Mouse (Mus musculus): ENCODE data around the gene Sema6c.

Sema6c gene

DNA sequence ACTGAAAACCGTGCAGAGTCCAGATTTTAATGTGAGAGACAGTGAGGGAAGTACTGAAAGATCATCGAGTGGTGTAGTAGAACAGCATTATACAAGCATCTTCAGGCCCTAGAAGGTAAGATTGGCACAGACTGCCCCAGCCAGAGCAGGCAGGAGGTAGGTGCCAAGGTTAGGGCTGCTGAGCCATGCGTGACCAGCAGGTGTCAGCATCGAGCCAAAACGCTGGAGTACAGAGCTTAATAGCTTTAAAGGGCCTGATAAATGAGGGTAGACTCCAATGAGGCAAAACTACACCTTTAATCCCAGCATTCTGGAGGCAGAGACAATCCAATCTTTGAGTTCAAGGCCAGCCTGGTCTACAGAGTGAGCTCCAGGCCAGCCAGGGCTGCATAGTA lies 17.6 kb upstream of the Sema6c start:
- peak; percentile 84 to 94 for DNase-seq

DNA sequence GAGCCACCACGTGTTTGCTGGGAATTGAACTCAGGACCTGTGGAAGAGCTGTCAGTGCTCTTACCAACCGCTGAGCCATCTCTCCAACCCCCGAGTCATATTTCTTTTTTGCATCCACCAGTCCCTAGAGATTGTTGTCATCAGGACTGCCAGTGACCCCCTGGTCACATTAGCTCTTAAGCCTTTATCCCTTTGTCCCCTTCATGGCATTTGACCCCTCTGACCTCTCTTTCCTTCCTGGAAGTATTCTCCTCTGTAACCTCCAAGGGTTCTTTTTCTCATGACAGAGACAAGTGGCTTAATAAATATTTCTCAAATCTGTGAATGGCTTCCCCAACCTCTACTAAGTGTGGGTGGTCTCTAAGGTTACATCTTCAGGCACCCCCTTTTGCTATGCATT lies 12.3 kb upstream of the Sema6c start:
- peak in 1 of 2 experiments; percentile 52 for DNase-seq

DNA sequence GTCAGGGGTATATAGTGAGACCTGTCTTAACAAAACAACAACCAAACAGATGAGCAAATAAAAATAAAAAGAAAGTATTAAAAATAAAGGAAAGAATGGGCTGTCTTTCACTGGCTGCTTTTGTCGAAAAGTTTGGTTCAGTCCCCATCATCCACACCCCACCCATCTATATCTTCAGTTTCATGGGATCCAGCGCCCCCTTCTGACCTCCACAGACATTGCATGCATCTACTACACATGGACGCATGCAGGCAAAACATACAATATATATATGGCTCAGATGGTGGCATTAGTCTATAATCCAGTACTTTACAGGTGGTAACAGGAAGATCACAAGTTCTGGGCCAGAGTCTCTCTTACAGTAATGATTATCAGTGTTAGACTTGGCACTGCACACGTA lies 6.4 kb upstream of the Sema6c start:
- peak in 1 of 2 experiments; percentile 67 for DNase-seq

DNA sequence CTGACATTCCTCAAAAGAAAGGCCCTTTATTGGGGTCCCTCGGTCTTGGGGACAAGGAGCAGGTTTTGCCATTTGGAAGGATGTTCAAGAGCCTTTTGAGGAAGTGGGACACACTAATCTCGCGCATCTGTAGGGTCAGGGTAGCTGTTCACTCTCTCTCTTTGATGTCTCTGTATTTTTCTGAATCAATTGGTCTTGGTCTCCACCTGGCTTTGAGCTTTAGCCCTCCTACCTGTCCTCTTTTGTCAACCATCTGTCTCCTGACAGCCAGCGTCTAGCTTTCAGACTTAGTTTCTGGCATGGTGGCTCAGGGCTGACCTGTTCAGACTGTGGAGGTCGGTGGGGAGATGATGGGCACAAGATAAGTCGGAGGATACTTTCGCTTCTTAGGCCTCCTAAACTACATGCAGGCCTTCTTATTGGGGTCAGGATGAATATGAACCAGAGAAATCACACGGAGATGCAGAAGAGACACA lies 708 bp upstream of the Sema6c start:
- DNase-seq: no peak

DNA sequence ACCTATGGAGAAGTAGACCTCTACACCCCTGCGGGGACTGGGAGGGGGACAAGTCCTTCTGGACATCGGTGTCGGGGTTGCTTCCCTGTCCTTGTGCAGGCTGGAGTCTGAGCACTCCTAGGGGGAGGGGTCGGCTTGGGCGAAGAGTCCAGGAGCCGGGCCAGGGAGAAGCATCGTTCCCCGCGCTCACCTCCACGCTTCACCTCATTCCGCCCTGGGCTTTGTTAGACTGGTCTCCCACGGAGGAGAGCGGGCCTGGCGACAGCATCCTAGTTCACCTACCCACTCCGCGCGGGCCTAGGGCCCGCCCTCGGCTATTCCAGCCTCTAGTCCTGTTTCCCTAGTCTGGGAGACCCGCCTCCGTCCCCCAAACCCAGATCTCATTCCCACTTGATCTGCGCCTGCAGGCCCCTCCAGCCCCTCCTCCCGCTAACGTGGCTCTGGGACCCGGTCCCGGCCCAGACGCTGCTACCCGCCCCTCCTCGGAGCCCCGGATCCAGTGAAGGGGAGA lies 839 bp downstream of the Sema6c start:
- no peak for DNase-seq

DNA sequence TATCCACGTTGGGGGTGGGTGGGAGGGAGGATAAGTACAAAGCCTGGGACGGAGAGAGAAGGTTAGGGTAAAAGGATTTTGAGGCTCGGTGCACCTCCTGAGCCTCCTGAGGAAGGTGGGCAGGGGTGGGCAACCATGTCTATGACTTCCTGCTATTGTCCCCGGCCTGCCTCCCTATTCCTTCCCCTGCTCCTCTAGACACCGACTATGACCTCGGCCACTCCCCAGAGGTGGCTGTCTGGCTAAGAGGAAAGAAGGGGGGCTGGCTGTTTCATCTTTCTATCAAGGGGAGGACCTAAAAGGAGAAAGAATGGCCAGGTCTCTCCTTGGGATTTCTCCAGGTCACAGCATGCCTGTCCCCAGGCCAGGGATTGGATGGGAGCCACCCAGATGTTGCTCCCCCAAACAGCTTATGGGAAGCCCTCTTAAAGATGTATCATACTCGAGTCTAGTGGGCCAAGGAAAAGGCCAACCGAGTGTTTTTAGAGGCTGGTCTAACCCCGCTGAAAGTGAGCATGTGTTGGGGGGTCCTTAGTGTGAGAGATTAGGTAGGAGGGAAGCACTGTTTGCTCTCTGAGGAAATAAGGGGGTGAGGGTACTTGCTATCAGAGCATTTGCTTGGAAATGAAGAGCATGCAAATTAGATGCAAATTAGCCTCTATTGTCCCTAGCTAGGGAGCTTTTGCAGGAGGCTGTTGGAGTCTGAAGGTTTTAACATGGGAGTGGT lies 1.5 kb downstream of the Sema6c start:
- DNase-seq: no peak

DNA sequence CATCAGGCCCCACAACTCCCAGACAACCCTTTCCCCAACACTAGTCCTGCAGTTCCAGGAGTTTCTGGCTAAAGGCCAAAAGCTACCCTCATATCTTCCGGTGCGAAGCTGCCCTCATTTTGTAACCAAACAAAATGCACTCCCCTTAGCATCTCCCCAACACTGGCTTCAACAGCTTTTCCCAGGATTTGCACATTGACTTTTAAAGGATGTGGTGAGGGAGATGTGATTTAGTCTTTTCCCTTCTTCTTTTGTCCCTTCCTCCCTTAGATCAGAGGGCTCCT lies 2.0 kb downstream of the Sema6c start:
- no peak for DNase-seq

DNA sequence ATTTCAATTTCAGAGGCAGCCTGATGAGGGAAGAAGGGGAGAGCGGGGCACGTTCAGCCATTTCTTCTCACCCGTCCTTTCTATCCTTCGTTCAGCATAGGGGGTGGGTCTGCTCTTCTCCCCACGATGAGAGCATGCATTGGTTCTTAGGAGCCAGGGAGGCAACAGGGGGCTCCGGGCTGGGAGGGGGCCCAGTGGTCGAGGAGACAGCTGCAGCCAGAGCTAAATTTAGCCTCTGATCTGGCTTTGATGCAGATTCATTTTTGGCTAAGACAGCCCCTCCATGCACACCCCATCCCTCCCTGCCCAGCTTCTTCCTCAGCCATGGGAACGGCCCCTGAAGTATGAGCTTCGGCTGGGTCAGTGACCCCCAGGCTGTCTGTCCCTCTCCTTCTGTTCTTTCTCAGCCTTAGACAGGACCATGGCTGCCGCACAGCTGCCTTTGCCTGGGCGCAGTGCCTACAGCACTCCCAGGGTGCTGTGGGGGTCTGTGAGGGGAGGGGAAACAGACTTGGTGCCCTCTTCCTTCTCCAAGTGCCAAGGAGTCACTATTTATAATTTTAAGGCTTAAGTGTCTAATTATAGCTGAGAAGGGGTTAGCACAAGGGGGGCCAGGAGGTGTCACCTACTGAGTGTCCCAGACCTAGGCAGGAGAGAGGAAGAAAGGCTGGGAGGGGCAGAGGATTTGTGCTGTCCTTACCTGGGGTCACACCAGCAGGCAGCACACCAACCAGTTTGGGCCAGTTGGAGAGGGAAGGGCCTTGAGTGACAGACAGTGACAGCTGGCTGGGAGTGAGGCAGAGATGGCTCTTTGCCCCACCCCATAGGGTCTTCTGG lies 3.4 kb downstream of the Sema6c start:
- DNase-seq: no peak

DNA sequence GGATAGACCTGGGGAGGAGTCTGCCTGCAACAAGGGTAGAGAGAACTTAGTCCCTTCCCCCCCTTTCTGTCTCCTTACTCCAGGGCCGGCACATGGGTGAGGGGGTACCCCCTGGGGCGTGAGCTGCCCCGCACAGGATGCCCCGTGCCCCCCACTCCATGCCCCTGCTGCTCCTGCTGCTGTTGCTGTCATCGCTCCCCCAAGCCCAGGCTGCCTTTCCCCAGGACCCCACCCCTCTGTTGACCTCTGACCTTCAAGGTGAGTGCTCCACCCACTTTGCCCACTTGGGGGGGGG lies 3.9 kb downstream of the Sema6c start:
- DNase-seq: no peak

DNA sequence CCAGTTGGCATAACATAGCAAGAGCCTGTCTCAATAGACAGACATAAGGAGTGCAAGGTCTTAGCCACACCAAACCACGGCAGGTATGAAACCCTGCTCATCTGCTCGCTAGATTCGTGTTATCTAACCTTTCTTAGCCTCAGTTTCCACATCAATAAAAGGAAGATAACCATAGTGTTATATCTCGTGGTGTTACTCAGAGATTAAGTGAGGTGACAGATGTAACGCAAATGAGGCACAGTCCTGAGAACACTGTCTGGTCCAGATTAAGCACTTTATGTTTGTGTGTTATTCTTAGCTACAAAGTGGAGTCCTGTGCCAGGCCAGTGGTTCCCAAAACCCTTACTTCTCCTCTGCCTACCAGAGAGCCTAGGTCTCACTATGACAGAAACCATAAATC lies 4.6 kb downstream of the Sema6c start:
- no peak for DNase-seq

DNA sequence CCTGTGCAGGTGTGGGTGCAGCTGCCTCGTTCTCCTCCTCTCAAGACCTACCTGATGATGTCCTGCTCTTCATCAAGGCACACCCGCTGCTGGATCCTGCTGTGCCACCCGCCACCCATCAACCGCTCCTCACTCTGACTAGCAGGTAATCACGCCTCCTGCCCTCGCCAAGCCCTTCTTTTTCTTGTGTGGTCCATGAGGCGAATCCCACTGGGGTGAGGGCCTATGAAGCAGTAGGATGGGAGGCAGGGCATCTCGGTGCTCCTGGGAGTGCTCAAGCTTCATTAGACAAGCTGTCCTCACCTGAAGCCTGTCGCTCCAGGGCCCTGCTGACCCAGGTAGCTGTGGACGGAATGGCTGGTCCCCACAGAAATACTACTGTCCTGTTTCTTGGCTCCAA lies 9.7 kb downstream of the Sema6c start:
- no peak for DNase-seq

DNA sequence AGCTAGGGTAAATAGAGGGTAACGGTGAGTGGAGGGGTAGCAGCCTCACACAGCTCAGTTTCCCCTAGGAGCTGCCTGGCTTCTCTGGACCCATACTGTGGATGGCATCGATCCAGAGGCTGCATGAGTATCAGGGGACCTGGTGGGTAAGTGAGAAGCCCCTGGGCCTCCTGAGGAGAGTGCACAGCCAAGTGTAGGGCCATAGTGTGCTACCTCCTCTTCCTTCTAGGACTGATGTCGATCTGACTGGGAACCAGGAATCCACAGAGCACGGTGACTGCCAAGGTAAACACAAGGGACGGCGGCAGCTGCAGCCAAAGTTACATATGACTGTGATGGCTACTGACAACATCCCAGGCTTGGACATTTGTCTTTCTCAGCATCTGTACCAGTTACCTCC lies 10.8 kb downstream of the Sema6c start:
- no peak for DNase-seq

DNA sequence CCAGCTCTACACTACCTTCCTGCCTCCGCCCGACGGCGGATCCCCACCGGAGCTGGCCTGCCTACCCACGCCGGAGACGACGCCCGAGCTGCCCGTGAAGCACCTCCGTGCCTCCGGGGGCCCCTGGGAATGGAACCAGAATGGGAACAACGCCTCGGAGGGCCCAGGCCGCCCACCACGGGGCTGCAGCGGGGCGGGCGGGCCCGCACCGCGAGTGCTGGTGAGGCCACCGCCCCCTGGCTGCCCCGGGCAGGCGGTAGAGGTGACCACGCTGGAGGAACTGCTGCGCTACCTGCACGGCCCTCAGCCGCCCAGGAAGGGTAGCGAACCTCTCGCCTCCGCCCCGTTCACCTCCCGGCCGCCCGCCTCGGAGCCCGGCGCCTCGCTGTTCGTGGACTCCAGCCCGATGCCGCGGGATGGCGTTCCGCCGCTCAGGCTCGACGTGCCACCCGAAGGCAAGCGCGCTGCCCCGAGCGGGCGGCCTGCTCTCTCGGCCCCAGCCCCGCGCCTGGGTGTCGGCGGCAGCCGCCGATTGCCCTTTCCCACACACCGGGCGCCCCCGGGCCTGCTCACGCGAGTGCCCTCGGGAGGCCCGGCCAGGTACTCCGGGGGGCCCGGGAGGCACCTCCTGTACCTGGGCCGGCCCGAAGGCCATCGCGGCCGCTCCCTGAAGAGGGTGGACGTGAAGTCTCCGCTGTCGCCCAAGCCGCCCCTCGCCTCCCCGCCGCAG lies 12.4 kb downstream of the Sema6c start:
- no peak for DNase-seq

DNA sequence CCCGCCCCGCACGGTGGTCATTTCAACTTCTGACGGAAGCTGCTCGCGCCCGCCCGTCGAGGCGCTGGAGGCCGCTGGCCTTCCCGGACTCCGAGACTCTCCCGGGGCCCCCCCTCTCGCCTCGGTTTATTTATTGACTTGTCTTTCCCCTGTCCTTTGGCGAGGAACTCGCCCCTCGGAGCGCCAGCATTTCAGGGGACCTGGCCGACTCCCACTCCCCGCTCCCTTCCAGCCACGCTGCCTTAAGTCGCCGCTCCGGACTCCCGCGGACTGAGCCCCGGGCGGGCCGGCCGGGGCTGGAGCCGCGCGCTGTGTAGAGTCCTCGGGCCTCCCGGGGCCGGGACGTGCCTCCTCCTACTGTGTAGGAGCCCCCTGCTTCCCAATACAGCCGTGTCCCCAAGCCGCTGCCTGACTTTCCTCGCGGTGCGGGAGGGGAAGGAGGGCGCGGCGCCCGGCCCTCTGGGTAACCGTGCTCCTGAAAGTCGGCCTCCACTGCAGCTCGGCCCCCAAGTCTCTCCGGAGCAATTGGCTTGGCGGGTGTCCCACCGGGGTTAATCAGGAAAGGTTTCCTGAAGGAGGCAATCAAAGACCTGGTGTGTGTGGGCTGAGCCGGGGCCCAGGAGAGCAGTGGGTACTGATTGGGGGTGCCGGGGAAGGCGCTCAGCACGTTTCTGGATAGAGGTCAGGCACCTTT lies 13.1 kb downstream of the Sema6c start:
- DNase-seq: peak in 1 of 2 experiments; percentile 31

DNA sequence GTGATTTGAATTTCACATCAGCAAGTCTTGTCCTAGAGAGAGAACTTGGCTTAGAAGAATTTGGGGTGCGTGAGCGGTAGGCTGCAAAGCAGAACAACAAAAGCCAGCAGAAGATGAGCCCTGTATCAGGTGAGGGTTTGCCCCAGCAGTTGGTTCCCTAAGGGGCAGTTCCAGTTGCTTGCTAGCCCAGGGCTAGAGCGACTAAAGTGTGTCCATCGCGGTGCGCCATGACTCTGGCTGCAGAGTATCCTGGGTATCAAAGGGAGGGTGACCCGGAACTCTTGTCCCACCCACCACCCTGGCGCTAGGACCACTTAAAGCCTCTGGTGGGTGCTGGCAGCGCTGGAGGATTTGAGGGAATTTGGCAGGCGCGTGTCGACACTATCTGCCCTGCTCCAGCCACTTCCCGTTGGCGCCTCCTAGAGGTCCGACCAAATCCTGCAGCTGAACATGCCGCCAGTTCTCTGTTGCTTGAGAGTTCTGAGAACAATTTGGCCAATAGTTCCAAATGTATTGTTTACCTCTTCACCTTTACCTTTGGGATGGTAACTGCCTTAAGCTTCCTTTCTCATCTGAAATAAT lies 13.8 kb downstream of the Sema6c start:
- peak; percentile 76 to 90 for DNase-seq

DNA sequence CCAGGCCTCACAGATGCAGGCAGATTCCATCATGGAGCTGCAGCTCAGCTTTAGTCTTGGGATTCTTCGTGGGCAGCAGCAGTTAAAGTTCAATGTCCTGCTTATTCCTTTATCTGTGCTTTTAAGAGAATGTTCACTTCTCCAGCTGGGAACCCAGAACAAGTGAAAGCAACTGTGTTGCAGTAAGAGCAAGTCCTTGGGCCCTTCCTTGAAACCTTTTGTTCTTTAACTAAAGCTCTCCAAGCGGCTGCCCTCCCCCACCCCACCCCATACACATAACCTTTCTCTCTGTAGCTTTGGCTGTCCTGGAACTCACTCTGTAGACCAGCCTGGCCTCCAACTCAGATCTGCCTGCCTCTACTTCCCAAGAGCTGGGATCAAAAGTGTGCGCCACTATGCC lies 16.2 kb downstream of the Sema6c start:
- no peak for DNase-seq

DNA sequence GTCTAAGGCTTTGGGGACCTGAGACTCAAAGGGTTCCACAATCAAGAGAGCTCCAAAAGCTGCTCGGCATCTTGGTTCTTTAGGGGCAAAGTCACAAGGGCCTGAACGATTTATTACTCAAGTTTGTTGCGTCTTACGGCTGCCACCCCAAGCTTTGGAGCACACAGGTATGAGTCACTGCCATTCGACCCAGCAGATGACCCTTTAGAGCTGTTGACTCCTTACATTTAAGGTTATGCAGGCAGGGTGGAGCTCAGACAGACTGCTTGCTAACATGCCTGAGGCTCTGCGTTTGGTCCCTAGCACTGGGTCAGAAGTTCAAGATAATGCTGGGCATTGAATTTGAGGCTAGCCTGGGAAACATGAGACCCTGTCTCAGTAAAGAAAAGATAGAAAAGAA lies 17.3 kb downstream of the Sema6c start:
- no peak for DNase-seq

DNA sequence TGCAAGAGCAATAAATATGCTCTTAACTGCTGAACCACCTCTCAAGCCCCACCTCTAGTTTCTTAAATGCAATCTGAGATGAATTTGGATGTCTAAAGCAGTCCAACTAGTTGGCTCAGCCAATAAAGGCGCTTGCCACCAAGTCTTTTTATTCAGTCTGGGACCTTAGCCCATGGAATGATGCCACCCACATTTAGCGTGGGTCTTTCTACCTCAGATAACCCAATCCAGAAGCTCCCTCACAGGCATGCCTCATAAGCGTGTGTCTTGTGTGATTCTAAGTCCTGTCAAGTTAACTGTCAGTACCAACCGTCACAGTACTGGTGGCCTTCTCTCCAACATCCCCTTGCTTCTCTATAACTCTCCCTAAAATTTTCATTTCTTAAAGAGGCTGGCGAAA lies 18.7 kb downstream of the Sema6c start:
- no peak for DNase-seq

DNA sequence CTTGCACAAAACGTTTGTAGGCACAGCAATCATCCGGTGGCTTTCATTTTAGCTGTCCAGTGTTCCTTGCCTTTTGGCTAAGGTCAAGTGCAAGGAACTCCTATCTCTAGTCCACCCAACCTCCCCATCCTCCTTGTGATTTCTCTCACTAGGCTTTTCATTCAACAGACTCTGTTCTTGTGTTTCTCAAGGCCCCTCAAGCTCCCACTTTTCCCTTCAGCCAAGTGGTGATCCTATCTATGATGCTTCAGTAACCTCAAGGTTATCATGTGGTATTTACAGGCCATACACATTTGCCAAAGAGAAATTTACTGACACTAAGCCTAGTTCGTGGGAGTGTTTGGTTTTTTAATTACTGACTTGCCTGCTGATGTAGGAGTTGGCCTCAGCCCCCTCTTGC lies 19.6 kb downstream of the Sema6c start:
- DNase-seq: no peak

DNA sequence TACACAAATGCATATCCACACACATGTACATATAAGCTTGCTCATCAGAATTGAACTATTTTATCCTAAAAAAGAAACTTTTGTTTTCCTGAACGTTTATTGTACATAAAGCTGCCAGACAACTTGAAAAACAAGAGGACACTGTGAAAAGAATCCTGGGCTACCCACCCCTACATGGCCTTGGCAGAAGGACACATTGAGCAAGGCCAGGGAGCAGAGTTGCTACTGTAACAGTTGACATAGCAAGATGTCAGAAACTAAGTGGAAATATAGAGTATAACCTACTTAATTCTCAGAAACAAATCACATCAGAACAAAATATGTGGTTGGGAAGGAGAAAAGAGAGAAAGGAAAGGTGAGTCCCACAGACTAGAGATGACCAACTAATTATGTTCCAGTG lies 21.6 kb downstream of the Sema6c start:
- no peak for DNase-seq

DNA sequence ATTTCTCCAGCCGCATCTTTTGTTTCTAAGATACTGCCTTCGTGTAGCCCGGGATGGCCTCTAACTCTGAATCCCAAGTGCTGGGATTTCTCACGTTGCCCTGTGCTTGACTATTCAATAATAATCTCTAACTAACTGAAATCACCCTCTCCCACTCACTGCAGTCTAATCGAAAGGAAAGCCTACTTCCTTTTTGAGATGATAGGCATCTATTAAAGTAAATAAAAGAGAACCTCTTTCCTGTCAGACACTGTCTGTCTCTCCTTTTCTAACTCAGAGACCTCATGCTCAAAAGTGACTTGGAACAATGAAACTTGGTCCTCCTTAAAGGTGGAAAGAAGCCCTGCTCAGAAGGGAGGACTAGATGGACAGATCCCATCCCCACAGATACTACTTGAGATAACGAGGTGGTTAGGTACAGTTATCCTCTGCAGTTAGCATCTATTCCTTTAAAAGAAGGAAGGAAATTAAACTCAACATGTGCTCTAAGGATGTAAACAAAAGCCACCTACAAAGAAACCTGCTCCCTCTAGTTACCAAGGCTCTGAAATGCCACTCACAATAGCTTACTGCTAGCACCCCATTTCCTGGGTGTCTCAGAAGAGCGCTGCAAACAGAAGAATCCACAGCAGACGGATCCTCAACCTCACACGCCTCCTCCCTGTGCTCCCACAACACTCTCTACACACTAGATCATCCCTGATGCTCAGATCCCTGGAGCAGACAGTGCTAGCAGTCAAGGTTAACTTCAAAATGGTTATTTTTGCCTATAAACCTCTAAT lies 24.7 kb downstream of the Sema6c start:
- no peak for DNase-seq

DNA sequence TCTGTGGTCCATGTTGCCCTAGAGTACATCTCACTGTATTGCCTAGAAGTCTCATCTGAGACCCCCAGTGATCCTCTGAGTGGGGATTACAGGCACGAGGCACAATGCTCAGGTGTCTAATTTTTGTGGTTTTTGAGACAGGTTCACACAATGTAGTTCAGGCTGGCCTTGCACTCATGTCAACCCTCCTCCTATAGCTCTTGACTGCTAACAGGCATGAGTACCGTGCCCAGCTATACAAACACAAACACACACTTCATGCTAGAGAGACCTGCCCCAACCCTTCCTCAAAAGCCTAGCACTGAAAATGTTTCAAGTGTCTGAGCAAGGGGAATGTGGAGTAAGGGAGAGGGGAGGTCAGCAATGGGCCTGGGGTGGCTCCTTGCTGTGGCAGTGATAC lies 25.8 kb downstream of the Sema6c start:
- DNase-seq: no peak

Data from kidney, adult 8-10 months (tissue).